Mouse (Mus musculus) hindbrain, embryonic 14.5 days (tissue): ENCODE data around the gene Fbxo41. TPM values are rescaled to one million over a fixed set of nuclear protein-coding genes. Genes with fewer than 3 reads are reported as not detected.

Experiments used
- ATAC-seq: fragments of 200-750 bp; cut with Nextera tagmentation; 2 replicates; pipeline ENCODE4 v1.8.0; 2017; ENCODE audit warnings: moderate number of reproducible peaks, mild to moderate bottlenecking, moderate TSS enrichment, moderate library complexity; ENCODE audit not compliant: low FRiP score
- DNase-seq: peaks from one replicate; pipeline ENCODE4 v3.0.0-alpha.2; 2015; ENCODE audit warnings: low spot score
- H3K27ac ChIP-seq: fragments of 300-500 bp; sonication (generic); 2 replicates; pipeline ENCODE4 v1.5.1; 2014; ENCODE audit warnings: mild to moderate bottlenecking, moderate library complexity
- H3K27me3 ChIP-seq: fragments of 300-500 bp; sonication (generic); 2 replicates; pipeline ENCODE4 v1.6.1; 2014; ENCODE audit warnings: mild to moderate bottlenecking, low read length, mixed read lengths; ENCODE audit not compliant: control insufficient read depth, insufficient read depth
- H3K36me3 ChIP-seq: fragments of 300-500 bp; sonication (generic); replicated peaks from 2 replicates; pipeline ENCODE4 v1.6.1; 2014; ENCODE audit not compliant: control insufficient read depth, insufficient read depth
- H3K4me1 ChIP-seq: fragments of 300-500 bp; sonication (generic); replicated peaks from 2 replicates; pipeline ENCODE4 v1.6.1; 2014; ENCODE audit warnings: antibody characterized with exemption, low read length, mixed read lengths; ENCODE audit not compliant: control insufficient read depth, insufficient read depth
- H3K4me2 ChIP-seq: fragments of 300-500 bp; sonication (generic); replicated peaks from 2 replicates; pipeline ENCODE4 v1.6.1; 2014; ENCODE audit warnings: mild to moderate bottlenecking, moderate library complexity
- H3K4me3 ChIP-seq: fragments of 300-500 bp; sonication (generic); replicated peaks from 2 replicates; pipeline ENCODE4 v1.5.1; 2014; ENCODE audit warnings: mild to moderate bottlenecking, low read length
- H3K9ac ChIP-seq: fragments of 300-500 bp; sonication (generic); 2 replicates; pipeline ENCODE4 v1.6.1; 2014
- H3K9me3 ChIP-seq: fragments of 300-500 bp; sonication (generic); 2 replicates; pipeline ENCODE4 v1.6.1; 2016; ENCODE audit warnings: low read length; ENCODE audit not compliant: control insufficient read depth
- WGBS: fragments of 180-500 bp; shearing (Covaris S2); extraction: QIAGEN DNeasy Blood & Tissue Kit; methylation state at CpG from one replicate; pipeline ENCODE4 v1.1.7; 2014; 5-methylcytosine and 5-hydroxymethylcytosine counted together
- polyA plus RNA-seq: library from polyadenylated mRNA; unstranded; fragments of >200 nt; fragmentation: Nextera tagmentation; extraction: Ambion mirVana; gene quantifications from 2 replicates; pipeline ENCODE4 v1.2.1, GENCODE M21; 2014

The Fbxo41 gene
- polyA plus RNA-seq, 1 experiment from 2014 or later = 10.3 TPM

- H3K9me3 ChIP-seq = no peaks in the 10 kb centered on the region
- H3K9ac ChIP-seq = no peak overlapping the region
- H3K4me1 ChIP-seq = peaks cover 11% of the 10 kb centered on the region
- H3K4me3 ChIP-seq = no peak overlapping the region
- WGBS = 59% methylated on average over 16 of the region's 16 CpGs
- no peak overlapping the region for H3K4me2 ChIP-seq
- no peak overlapping the region for H3K27ac ChIP-seq
- peaks cover 30% of the 10 kb centered on the region for H3K27me3 ChIP-seq
- peak; percentile 35; the same call in 1 of the 2 replicates for ATAC-seq
- no peak for DNase-seq
- H3K36me3 ChIP-seq = peaks cover 17% of the 10 kb centered on the region
These were observed 22.1 kb downstream of the Fbxo41 start for GRCm38 (mm10) chr6:85480685-85481084.

GRCm38 (mm10) chr6:85479979-85480378 is 22.8 kb downstream of the Fbxo41 start:
- H3K9me3 ChIP-seq = no peaks in the 10 kb centered on the region
- no peak for DNase-seq
- WGBS = 83% methylated on average over 5 of the region's 5 CpGs

DNA sequence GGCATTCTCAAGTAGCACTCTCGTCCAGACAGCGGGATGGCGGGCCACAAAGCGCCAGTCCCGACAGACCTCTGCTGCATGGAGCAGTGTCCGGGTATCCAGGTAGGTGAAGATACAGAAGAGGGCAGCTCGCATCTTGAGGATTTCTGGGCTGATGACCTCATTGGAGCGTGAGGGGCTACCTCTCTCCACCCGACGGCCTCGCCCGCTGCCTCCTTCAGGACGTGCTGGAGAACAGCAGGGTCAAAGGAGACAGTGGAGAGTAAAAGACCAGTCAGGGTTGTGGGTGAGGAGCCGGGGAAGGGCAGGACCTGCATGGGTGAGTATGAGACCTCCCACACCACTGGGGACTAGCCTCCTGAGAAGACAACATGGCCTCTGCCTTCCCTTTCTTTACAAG is 24.4 kb downstream of the Fbxo41 start:
- no peak overlapping the region for H3K27ac ChIP-seq
- DNase-seq = no peak
- no peak overlapping the region for H3K4me2 ChIP-seq
- peaks cover 38% of the 10 kb centered on the region for H3K36me3 ChIP-seq
- H3K4me1 ChIP-seq = no peaks in the 10 kb centered on the region
- H3K9me3 ChIP-seq = no peaks in the 10 kb centered on the region
- H3K4me3 ChIP-seq = no peak overlapping the region
- ATAC-seq = no peak
- 42% methylated on average over 14 of the region's 14 CpGs for WGBS
- no peak overlapping the region for H3K9ac ChIP-seq
- peaks cover 7% of the 10 kb centered on the region; the same call in 1 of the 2 replicates for H3K27me3 ChIP-seq

More at GRCm38 (mm10) chr6:85479979-85480378, 22.8 kb downstream of the Fbxo41 start:
- no peak for ATAC-seq
- H3K36me3 ChIP-seq = peaks cover 24% of the 10 kb centered on the region
- H3K27ac ChIP-seq = no peak overlapping the region
- H3K9ac ChIP-seq = no peak overlapping the region
- no peak overlapping the region for H3K4me3 ChIP-seq
- peaks cover 11% of the 10 kb centered on the region for H3K4me1 ChIP-seq
- no peak overlapping the region for H3K4me2 ChIP-seq
- peaks cover 23% of the 10 kb centered on the region for H3K27me3 ChIP-seq

DNA sequence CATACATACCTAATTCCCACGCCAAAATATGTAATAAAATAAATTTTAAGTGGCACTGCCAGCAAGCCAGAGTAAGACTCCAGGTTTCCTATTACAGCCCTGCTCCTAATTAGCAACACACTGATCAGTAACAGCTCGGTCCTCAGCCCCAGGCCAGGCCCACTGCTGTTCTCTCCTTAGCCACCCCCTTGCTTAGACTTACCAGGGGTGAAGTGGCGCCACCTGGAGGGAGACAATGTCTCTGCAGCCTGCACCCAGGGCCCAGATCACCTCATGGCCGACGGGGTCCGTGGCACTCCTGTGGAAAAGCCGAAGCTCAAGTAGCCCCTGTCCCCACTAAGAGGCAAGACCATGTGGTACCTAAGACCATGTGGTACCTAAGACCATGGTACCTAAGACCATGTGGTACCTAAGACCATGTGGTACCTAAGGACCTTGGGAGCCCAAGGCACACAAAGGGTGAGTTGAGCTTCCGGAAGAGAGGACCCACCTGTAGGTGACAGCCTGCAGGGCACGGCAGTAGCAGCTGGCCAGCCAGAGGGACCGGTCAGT is 25.4 kb downstream of the Fbxo41 start:
- Histone ChIP-seq H3K27ac (no peak overlapping the region), H3K9me3 (no peaks in the 10 kb centered on the region), H3K4me1 (no peaks in the 10 kb centered on the region), H3K4me3 (no peak overlapping the region), H3K36me3 (peaks cover 48% of the 10 kb centered on the region), H3K27me3 (0 out of 2 replicates have a peak, but pooled peaks cover 3% of the 10 kb centered on the region), H3K4me2 (no peak overlapping the region), H3K9ac (no peak overlapping the region)
- DNase-seq (no peak), ATAC-seq (no peak)
- WGBS = 45% methylated on average over 10 of the region's 10 CpGs

- no peak overlapping the region for H3K27ac ChIP-seq
- no peak overlapping the region for H3K4me3 ChIP-seq
- no peaks in the 10 kb centered on the region for H3K4me1 ChIP-seq
- WGBS = 85% methylated on average over 3 of the region's 3 CpGs
- ATAC-seq (no peak), DNase-seq (no peak)
- no peaks in the 10 kb centered on the region for H3K27me3 ChIP-seq
- peaks cover 57% of the 10 kb centered on the region for H3K36me3 ChIP-seq
- no peak overlapping the region for H3K9ac ChIP-seq
- no peak overlapping the region for H3K4me2 ChIP-seq
- no peaks in the 10 kb centered on the region for H3K9me3 ChIP-seq
These were observed 27.2 kb downstream of the Fbxo41 start for GRCm38 (mm10) chr6:85475581-85475980.

DNA sequence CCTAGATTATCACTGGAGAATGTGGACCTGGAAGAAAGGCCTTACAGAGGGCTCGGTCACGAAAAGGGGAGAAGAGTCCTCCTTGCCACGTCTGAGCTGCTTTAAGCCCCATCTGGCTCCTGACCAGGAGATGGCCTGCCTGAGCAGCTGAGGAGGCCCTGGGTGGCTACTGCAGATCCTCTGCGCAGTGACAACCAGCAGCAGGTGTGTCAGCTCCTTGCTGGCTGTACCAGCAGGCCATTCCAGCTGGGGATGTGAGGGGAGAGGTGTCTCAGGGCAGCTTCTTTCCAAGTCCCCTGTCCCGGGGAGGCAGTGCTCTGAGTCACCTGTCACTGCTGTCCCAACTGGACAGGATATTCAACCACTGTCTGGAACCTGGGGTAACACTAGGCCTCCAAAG is 30.3 kb downstream of the Fbxo41 start:
- Histone ChIP-seq H3K27me3 (no peaks in the 10 kb centered on the region), H3K36me3 (peaks cover 70% of the 10 kb centered on the region)

DNA sequence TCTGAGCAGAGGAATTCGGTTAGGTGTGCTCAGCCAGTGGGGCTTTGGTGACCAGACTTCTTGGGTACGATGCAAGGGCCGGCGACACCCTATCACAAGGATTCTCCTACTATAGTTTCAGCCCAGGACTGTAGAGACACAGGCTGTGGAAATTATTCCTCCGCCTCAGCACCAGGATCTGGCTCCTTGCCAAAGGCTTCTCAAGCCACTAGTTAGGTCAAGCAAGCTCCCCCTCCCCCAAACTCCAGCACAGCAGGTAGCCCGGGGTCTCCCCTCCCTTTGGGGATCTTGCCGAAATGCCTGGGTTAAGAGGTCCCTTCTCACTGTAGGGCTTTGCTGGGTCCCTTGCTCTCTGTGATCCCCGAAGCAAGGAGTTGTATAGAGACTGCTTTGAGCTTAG is 30.8 kb downstream of the Fbxo41 start:
- Histone ChIP-seq H3K27me3 (no peaks in the 10 kb centered on the region), H3K36me3 (peaks cover 76% of the 10 kb centered on the region), H3K27ac (no peak overlapping the region), H3K4me1 (no peaks in the 10 kb centered on the region), H3K9ac (no peak overlapping the region), H3K9me3 (no peaks in the 10 kb centered on the region), H3K4me2 (no peak overlapping the region), H3K4me3 (no peak overlapping the region)
- DNase-seq (no peak), ATAC-seq (no peak)
- 63% methylated on average over 8 of the region's 8 CpGs for WGBS

More for the DNA sequence above, 30.3 kb downstream of the Fbxo41 start:
- no peaks in the 10 kb centered on the region for H3K9me3 ChIP-seq
- ATAC-seq (no peak), DNase-seq (no peak)
- no peaks in the 10 kb centered on the region for H3K4me1 ChIP-seq
- H3K4me3 ChIP-seq = no peak overlapping the region
- H3K27ac ChIP-seq = no peak overlapping the region
- H3K9ac ChIP-seq = no peak overlapping the region
- no peak overlapping the region for H3K4me2 ChIP-seq
- 62% methylated on average over 5 of the region's 5 CpGs for WGBS

GRCm38 (mm10) chr6:85469660-85470430 is 32.9 kb downstream of the Fbxo41 start:
- WGBS = 84% methylated on average over 5 of the region's 5 CpGs
- H3K36me3 ChIP-seq = peaks cover 80% of the 10 kb centered on the region
- 0 out of 2 replicates have a peak, but pooled peaks have one; percentile 25 for ATAC-seq

GRCm38 (mm10) chr6:85465381-85465780 is 37.4 kb downstream of the Fbxo41 start:
- Histone ChIP-seq H3K27me3 (no peaks in the 10 kb centered on the region), H3K4me3 (no peak overlapping the region), H3K4me1 (no peaks in the 10 kb centered on the region), H3K36me3 (peaks cover 93% of the 10 kb centered on the region), H3K9me3 (no peaks in the 10 kb centered on the region), H3K4me2 (no peak overlapping the region), H3K27ac (no peak overlapping the region), H3K9ac (no peak overlapping the region)
- ATAC-seq (no peak), DNase-seq (peak; percentile 65)

More at GRCm38 (mm10) chr6:85469660-85470430, 32.9 kb downstream of the Fbxo41 start:
- Histone ChIP-seq H3K27ac (no peak overlapping the region), H3K4me2 (no peak overlapping the region), H3K9ac (no peak overlapping the region), H3K27me3 (no peaks in the 10 kb centered on the region), H3K4me3 (no peak overlapping the region), H3K9me3 (no peaks in the 10 kb centered on the region), H3K4me1 (no peaks in the 10 kb centered on the region)
- no peak for DNase-seq
